Mouse (Mus musculus) spleen, postnatal 14 days (tissue): ENCODE measurements at regions not wholly inside any gene's neighbourhood (a gene's known extent, or its start where the extent isn't known, plus 50 kb on each side); places are given as distances from the start of the nearest gene placed in this dataset.
"Not testable (repeated sequence)": the region's sequence is repeated elsewhere in the genome, so short reads cannot be mapped to it uniquely, and the experiment has no call there.

Experiments used
- DNase-seq, 2 experiments: peaks; one replicate each; pipeline ENCODE4 v3.0.0; 2021 to 2022; ENCODE audit warnings: low spot score in 2 of 2

GRCm38 (mm10) chr9:41447211-41447875 lies 285.8 kb upstream of the Ubash3b start:
- no peak for DNase-seq

GRCm38 (mm10) chr9:41446431-41447203 lies 285.1 kb upstream of the Ubash3b start:
- DNase-seq, result no peak

GRCm38 (mm10) chr9:41442418-41442817 lies 280.9 kb upstream of the Ubash3b start:
- DNase-seq, result no peak

GRCm38 (mm10) chr9:41439979-41440378 lies 278.5 kb upstream of the Ubash3b start:
- DNase-seq, result no peak

GRCm38 (mm10) chr9:41438141-41438540 lies 276.6 kb upstream of the Ubash3b start:
- DNase-seq, result no peak

GRCm38 (mm10) chr9:41430391-41431343 lies 269.2 kb upstream of the Ubash3b start:
- DNase-seq, result no peak

GRCm38 (mm10) chr9:41429711-41430390 lies 268.4 kb upstream of the Ubash3b start:
- no peak for DNase-seq

- DNase-seq, result no peak
These were observed 267.7 kb upstream of the Ubash3b start for GRCm38 (mm10) chr9:41429236-41429635.

- no peak for DNase-seq
These were observed 265.2 kb upstream of the Ubash3b start for GRCm38 (mm10) chr9:41426698-41427097.

GRCm38 (mm10) chr9:41425225-41425624 lies 263.7 kb upstream of the Ubash3b start:
- no peak for DNase-seq

GRCm38 (mm10) chr9:41413791-41414190 lies 252.3 kb upstream of the Ubash3b start:
- DNase-seq, result no peak

GRCm38 (mm10) chr9:41413091-41413490 lies 251.6 kb upstream of the Ubash3b start:
- not testable (repeated sequence) for DNase-seq

GRCm38 (mm10) chr9:41412174-41412757 lies 250.8 kb upstream of the Ubash3b start:
- no peak for DNase-seq

- DNase-seq, result no peak
These were observed 246.8 kb upstream of the Ubash3b start for GRCm38 (mm10) chr9:41408301-41408700.

- no peak for DNase-seq
These were observed 245.6 kb upstream of the Ubash3b start for GRCm38 (mm10) chr9:41407078-41407477.

GRCm38 (mm10) chr9:41402942-41403341 lies 241.4 kb upstream of the Ubash3b start:
- no peak for DNase-seq

GRCm38 (mm10) chr9:41400950-41401349 lies 239.5 kb upstream of the Ubash3b start:
- no peak for DNase-seq

- no peak for DNase-seq
These were observed 234.0 kb upstream of the Ubash3b start for GRCm38 (mm10) chr9:41395471-41395870.

GRCm38 (mm10) chr9:41391591-41392320 lies 230.3 kb upstream of the Ubash3b start:
- no peak for DNase-seq

GRCm38 (mm10) chr9:41379283-41379682 lies 217.8 kb upstream of the Ubash3b start:
- DNase-seq, result no peak
